Mouse (Mus musculus) thymus, adult 2 months (tissue): ENCODE measurements around the gene Fam136a.

Experiments used
- CTCF ChIP-seq: fragments of 200-500 bp; IDR thresholded peaks from 2 replicates; pipeline ENCODE4 v1.5.1; 2012; ENCODE audit warnings: mild to moderate bottlenecking, control low read depth, low read length, moderate library complexity, borderline replicate concordance; ENCODE audit not compliant: control insufficient read depth, poor library complexity, insufficient read depth; ENCODE audit errors: extremely low read depth
- POLR2A ChIP-seq: fragments of 200-500 bp; IDR thresholded peaks from 2 replicates; pipeline ENCODE4 v1.6.1; 2012; ENCODE audit warnings: mild to moderate bottlenecking, low read length, control low read depth, moderate library complexity; ENCODE audit not compliant: control insufficient read depth, poor library complexity, insufficient read depth; ENCODE audit errors: extremely low read depth

DNA sequence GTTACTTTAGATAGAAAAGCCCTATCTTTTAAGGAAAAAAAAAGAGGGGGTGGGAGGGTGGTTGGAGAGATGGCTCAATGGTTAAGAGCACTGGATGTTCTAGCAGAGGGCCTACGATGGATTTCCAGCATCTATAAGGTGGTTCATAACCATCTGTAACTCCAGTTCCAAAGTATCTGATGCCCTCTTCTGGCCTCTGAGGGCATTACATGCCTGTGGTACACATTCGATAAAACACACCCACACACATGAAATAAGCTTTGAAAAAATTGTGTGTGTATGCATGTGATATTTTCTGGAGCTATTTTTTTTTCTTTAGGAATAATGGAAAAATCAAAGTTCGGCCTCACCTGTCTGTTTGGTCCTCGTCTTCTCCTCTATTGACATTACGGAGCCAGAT, 25.9 kb downstream of the Fam136a start:
- TF ChIP-seq POLR2A, result no peak
- TF ChIP-seq CTCF, result no peak
